Mouse (Mus musculus) C2C12 (cell line): Measurements from ENCODE around the gene Stx2.

Experiments
- CEBPB ChIP-seq: IDR thresholded peaks from one replicate; pipeline ENCODE4 v1.6.1; 2011; ENCODE audit warnings: low read depth, mild to moderate bottlenecking, control low read depth, moderate library complexity
- CTCF ChIP-seq: IDR thresholded peaks from one replicate; pipeline ENCODE4 v1.5.1; 2011; ENCODE audit not compliant: control insufficient read depth, insufficient read depth, insufficient read length
- FOSL1 ChIP-seq: IDR thresholded peaks from one replicate; pipeline ENCODE4 v1.8.0; 2011; ENCODE audit warnings: mild to moderate bottlenecking, low read length; ENCODE audit not compliant: poor library complexity, insufficient read depth, severe bottlenecking
- MAX ChIP-seq: IDR thresholded peaks from one replicate; pipeline ENCODE4 v1.6.1; 2011; ENCODE audit warnings: mild to moderate bottlenecking, control low read depth
- MYOD1 ChIP-seq: IDR thresholded peaks from one replicate; pipeline ENCODE4 v1.6.1; 2011; ENCODE audit warnings: low read depth; ENCODE audit not compliant: control insufficient read depth, insufficient read length
- USF1 ChIP-seq: IDR thresholded peaks from one replicate; pipeline ENCODE4 v1.6.1; 2011; ENCODE audit warnings: low read depth, mild to moderate bottlenecking, control low read depth, moderate library complexity

GRCm38 (mm10) chr5:128985946-128986345 is 22.4 kb downstream of the Stx2 start:
- TF ChIP-seq MAX (no peak), CTCF (no peak), FOSL1 (no peak), USF1 (no peak), CEBPB (no peak), MYOD1 (no peak)
